Mouse (Mus musculus) T-helper 1 cell (primary cell): ENCODE measurements around the gene Cpne4.

ENCODE experiments used
- in situ Hi-C: fragments of 300-600 bp; cut with MboI, MseI; formaldehyde crosslinking; loops from one replicate; pipeline ENCODE4 v1.15.1; 2025; ENCODE audit warnings: high pct_unique_total_duplicates

Cpne4 gene

DNA sequence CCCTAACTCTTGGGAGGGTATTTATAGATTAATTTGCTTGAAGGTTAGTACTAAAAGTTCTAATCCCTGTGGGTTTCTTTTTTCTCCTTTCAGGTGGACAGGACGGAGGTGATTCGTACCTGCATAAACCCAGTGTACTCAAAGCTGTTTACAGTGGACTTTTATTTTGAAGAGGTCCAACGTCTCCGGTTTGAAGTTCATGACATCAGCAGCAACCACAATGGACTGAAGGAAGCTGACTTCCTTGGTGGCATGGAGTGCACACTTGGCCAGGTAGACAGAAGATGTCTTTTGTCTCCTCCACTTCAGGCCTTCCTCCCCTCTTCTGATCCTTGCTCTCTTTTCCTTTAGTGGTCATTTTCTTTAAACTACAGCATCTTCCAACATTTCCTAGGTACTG, 325.5 kb downstream of the Cpne4 start:
- in situ Hi-C loops: no loop called here

DNA sequence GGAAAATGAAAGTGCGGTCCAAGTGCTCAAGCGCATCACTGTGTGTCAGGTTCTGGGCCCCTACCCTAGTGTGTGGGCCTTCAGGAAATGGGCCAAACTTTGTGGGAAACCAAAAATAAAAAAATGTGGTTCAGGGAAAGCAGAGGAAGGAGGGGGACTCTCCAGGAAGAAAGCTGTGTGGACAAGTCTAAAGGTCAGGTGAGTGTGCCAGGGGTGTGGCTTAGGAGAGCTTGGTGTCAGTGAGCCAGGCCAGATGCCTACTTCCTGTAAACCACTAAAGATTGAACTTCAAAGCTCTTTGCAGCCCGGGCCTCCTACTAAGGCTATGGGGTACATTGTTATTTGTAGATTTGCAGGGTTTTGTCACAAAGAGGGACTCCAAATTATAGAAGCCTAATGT, 327.1 kb downstream of the Cpne4 start:
- in situ Hi-C loops: no loop called here

DNA sequence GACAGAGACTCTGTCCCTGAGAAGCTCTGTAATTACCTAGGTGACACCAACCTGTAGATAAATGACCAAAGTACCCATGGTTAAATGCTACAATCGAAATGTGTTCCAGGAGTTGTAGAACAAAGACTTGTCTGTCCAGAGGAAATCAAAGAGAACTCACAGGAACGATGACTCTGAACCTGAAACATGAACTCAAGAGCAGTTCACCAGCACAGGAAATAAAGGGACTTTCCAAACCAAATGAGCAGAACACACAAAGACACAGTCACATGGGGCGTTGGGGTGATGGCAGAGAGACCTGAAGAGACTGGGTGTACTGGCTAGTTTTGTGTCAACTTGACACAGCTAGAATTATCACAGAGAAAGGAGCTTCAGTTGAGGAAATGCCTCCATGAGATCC, 329.9 kb downstream of the Cpne4 start:
- in situ Hi-C loops: no loop called here

DNA sequence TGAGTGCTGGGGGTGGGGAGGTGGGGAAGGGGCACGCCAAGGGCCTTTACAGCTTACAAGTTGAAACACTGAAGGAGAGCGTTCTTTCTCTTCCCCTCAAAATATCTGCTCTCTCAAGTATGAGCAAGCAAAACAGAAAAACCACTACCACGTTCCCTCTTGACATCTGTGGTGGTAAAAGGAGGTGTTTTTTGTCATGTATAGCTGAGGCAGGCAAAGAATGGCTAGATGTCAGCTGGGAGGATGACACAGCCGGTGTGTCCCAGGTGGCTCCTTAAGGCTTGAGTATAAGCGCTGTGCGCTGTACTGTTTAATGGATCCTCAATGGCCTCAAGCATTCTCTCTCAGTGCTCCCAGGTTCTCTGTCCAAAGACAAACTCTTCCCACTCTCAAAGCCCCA, 331.5 kb downstream of the Cpne4 start:
- in situ Hi-C loops: no loop called here

DNA sequence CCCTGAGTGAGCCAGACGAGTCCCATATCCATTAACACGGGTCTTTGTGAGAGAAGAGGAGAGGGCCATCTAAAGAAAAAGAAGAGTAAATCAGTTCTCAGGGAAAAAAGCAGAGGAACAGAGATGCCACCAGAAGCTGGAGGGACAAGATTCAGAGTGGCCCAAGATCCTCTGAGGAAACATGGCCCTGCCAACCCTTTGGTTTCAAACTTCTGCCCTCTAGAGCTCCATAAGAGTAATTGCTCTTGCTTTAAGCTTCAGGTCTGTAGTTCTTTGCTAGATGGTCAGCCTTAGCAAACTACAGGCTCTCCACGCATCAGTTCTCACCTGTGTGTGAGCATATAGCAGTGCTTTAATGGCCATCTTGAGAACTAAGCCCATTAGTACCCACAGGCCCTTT, 343.4 kb downstream of the Cpne4 start:
- in situ Hi-C loops: no loop called here

DNA sequence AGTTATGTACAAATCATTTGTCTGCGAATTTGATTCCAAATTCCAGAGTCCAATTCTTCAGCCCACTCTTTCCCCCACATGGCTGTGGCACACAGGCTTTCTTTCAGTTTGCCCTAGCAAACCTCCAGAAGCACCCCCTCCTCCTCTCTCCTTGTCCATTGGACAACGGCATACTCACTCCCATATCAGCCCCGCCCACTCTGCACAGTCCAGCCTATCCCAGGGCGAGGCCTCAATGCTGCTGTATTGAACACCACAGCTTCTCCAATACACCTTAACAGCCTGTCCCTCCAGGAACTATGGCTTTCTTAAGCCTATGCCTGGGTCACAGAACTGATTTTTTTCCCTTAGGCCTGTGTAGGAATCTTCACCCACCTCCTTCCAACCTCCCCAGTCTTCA, 348.3 kb downstream of the Cpne4 start:
- in situ Hi-C loops: no loop called here

DNA sequence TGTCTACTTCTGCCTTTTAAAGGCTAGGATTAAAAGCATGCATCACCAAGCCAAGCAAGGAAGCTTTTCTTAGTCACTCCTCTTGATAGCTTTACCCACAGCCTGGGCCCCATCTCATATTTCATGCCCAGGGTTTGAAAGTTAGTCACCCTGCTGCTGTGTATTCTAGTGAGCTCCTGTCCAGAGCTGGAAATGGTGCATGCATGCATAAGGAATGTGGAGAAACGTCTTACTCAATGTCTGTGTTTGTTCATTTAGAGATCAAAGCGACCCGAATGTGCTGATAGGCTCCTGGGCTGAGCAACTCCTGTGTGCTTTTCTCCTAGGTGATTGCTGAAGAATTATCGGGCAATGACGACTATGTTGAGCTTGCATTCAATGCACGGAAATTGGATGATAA, 354.0 kb downstream of the Cpne4 start:
- in situ Hi-C loops: no loop called here

DNA sequence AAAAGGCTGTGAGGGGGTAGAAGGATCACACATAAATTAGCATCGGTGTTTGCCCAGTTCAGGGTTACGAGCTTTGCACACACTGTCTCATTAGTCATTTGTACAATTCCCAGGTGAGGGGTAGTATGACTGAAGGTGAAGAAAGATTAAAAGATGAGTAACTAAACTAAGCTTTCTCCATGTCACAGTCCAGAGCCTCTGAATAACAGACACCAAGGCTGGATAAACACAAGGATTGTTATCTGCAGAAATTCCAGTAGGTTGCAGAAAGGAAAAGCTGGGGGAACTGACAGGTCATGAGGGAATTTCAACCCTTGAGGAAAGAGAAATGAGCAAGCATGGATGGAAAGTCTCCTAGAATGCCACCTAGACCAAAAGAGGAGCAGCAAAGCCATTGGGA, 354.7 kb downstream of the Cpne4 start:
- in situ Hi-C loops: no loop called here

DNA sequence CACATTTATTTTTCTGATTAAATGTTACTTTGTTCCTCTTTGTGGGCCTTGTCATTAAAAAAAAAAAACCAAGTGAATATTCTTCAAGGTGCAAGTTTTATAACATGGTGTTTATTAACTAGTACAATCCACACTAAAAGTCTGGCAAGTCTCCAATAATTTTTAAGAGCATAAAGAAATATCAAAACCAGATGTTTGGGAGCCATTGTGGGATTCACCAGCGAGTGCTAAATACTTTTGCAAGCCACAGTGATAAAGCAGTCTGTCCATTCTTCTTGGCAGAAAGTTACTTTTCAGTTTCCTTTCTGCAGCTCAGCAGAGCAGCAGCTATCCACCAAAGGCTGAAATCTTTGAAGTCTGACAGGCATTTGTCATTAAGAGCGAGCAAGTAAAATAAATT, 365.6 kb downstream of the Cpne4 start:
- in situ Hi-C loops: no loop called here

DNA sequence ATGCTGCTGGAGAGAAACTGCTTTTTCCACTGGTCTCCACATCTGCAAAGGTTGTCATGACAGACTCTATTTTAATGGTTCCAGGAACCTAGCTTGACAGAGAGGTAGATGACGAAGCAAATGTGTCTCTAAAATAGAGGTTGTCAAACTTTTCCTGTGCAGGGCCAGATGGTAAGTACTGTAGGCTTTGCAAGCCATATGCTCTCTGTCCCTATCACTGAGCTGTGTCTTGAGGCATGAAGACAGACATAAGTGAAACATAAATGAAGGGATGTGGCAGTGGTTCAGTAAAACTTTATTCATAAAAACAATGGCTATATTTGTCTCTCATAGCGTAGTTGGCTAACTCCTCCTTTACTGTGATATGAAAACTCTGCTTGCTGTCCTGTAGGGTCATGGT, 366.2 kb downstream of the Cpne4 start:
- in situ Hi-C loops: no loop called here

DNA sequence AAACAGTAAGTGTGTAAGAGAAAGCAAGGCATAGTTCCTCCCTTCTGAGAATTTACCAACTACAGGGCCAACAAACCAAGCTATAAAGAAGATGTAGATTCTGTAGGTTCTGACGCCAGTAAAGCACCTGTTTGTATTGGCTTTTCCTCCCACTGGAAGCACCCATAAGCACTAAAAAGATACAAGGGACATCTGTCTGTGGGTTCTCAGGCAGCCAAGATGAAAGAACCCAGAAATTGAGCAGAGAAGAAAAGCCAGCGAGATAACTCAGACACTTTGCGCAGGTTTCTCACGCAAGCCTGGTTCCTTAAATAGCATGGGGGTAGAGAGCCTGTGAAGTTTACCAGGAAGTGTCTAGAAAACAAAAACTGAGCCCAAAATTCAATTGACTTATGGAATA, 374.1 kb downstream of the Cpne4 start:
- in situ Hi-C loops: no loop called here

DNA sequence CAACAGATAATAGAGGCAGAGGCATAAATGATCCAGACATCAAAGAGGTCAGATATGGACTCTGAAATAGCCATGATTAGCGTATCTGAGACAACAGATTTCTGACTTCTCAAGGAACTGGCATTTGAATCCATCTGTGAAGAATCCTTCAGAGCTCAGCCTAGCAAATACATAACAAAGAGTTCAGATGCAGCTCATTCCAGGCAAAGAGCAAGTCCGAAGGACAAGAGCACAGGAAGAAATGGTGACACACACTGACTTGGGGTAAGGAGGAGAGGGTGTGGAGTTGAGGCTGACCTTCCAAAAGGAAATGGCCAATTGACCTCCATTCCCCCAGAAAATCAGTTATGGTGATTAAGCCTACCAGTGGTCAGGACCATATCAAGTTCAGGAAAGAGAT, 375.0 kb downstream of the Cpne4 start:
- in situ Hi-C loops: no loop called here

DNA sequence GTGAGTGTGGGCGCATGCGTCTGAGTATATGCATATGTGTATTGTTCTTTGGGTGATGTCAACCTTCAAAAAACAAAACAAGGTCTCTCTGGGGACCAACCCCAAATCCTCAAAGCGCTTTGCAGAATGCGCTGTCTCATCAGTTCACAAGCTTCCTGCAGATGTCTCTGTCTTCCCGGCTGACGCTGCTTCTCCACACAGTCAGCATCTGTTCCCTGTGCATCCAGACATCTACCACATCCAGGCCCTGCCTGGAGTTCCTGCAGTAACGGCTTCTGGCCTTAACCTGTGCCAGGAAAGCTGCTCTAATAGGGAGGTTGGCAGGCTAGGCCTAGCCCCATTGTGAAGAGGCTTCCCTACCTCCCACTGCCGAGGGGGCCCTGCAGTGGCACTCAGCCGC, 381.7 kb downstream of the Cpne4 start:
- in situ Hi-C loops: no loop called here

DNA sequence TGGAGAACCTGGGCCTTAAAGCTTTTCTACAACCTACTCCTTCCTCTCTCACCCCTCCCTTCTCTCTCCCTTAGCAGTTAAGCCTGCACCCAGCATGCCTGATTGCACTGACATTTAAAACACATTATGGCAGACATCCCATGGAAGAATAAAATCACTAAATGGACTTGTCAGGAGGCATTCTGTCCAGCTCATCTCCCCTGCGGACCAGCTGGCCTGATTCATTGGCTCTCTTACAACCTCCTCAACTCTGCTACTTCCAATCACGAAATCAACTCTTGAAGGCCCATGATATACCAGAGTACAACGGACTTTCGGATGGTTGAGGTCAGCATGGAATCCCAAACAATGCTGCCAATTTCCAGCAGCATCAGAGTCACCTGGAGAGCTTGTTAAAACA, 393.3 kb downstream of the Cpne4 start:
- in situ Hi-C loops: no loop called here

DNA sequence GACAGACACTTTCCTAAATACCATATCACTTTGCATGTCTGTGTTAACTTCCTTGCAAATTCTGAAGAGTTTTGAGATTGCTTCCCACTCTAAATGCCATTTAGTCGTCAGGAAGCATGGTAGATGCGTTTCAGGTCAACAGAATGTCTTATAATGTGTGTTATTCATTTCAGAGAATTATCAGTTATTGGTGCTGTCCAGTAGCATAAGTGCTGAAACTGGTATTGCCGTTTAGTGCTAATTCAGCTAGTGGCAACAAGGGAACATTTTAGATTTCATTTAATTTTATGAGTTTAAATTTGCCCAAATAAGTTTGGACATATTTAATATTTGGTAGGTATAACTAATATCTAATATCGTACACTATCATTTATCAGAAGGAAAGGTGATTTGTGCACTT, 403.5 kb downstream of the Cpne4 start:
- in situ Hi-C loops: no loop called here

DNA sequence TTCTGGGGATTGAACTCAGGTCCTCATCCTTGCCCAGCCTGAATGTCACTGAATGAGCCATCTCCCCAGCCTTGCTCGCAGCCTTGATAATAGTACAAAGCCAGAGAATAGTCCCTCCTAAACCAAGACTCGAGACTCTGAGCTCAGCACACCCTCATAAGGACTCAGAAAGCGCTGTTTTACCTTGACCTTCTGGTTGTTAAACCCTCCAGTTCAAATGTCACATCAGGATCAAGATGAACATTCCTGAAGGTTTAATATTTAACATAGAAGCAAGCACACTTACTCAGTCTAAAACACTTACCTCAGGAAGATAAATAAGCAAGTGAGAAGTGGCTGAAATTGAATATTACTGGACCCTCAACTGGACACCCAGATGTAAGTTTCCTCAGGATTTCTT, 405.1 kb downstream of the Cpne4 start:
- in situ Hi-C loops: no loop called here

DNA sequence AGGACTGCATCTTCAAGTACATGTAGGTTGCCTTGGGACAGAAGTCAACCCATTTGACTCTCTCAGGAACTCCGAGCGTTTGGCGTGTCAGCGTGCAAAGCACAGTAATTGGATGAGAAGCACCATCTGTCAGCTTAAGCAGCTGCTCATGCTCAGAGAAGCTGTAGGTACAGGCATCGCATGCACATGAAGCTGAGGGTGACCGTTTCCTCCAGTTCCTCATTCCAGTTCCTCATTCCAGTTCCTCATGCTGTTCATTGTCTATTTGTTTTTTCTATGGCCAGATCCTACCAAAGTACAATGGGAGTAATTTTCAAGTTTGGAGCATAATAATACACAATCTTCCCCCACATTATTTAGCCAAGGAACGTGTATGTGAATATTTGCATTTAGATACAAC, 425.7 kb downstream of the Cpne4 start:
- in situ Hi-C loops: no loop called here

DNA sequence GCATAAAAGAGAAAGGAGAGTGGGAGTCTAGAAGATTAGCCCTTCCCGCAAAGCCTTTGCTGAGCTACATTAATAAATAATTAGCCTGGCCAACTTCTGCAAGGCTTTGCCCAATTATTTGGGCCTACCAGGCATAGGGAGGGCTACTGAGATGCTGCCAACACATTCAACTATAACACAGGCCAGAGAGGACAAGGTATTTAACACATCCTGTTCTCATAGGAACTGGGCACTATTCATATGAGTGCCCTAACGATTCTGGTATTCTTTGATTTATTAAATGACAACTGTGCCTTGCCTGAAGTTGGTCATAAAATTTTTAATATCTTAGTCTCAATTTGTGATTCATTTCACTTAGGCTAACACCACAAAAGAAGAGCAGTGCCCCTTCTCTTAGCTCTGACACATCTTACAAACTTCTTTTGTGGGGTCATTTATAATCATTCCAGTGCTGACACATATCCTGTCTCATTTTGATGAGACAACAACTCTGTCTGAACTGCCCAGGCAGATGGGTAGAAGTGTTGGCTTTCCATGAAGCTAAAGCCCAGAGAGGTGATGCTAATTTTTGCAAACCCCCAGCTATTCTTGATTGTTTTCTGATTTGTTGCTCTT, 435.0 kb downstream of the Cpne4 start:
- in situ Hi-C loops: no loop called here

DNA sequence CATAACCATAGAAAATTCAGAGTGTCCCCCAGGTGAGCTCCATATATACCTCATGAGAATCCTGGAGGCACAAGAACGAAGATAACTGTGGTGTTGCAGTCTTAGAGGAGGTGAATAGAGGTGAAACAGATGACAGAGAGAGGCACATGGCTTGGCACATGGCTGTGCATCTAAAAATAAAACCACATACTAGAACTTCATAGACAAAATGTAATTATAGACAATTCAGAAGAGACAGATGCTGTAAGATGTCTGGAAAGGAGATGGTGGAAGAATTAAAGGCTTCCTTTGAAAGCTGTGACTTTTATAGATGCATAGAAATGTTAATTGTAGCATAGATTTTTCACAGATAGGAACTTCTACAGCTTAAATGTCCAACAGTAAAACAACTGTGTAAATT, 451.1 kb downstream of the Cpne4 start:
- in situ Hi-C loops: no loop called here

DNA sequence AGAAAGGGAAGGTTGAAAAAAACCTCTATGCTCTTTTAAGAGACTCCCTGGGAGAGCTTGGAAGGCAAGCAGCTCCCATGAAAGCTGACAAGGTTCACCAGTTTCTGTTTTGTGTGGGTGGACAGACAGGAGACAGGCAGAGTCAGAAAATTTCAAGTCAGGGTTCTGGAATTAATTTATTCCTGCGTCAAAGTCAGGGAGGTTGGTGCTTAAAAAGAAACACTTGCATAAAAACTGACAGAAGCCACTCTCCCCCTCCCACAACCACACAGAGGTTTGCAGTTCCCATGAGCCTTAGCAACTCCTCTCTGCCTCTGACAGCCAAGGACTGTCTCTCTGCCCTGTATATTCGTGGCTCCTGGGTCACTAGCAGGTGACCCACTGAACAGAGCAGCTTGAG, 463.6 kb downstream of the Cpne4 start:
- in situ Hi-C loops: no loop called here

DNA sequence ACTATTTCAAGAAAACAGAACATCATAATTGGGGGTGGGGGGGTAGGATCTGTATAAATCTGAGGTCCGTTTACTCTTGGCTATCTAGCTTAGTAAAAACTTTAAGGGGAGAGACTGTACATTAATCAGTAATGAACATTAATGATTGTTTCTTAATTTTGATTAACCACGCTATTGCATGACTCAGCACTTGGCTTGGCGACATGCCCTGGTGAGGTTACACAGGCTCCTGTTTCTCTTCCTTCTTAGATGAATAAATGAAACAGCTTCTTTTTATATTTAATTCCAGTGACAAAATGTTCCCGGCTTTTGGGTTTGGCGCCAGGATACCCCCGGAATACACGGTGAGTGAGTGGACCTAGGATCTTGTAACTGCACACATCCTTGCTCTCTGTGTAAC, 471.1 kb downstream of the Cpne4 start:
- in situ Hi-C loops: no loop called here

DNA sequence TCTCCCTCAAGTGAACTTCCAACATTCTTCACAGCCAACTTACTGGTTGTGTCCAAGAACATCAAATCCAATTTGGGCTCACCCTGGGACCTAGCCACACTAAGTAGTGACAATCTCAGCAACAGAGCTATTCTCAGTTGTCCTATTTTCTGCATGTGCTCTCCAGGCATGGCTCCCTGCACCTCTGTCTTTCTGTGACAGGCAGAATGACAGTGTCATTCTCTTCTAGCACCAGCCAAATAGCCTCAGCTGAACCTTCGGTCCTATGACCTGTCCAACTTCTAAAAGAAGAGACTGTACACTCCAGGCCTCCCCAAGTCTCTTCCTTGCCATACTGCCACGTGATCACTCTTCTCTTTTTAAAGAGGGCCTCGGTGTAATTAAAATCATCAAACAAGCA, 481.2 kb downstream of the Cpne4 start:
- in situ Hi-C loops: no loop called here

DNA sequence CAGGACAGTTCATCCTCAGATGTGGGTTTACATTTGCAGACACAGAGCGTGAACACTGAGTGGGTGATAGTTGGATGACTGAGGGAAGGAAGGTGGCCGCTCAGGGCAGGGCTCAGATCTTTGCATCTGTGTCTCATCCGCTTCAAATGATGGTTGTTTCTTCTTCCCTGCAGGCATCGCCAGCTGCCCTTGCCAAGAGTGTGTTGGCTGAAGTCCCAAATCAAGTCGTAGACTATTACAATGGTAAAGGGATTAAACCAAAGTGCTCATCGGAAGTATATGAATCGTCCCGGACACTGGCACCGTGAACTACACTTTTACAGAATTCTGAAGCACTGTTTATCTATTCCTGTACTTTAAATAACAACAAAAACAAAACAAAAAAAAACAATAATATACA, 485.5 kb downstream of the Cpne4 start:
- in situ Hi-C loops: no loop called here

DNA sequence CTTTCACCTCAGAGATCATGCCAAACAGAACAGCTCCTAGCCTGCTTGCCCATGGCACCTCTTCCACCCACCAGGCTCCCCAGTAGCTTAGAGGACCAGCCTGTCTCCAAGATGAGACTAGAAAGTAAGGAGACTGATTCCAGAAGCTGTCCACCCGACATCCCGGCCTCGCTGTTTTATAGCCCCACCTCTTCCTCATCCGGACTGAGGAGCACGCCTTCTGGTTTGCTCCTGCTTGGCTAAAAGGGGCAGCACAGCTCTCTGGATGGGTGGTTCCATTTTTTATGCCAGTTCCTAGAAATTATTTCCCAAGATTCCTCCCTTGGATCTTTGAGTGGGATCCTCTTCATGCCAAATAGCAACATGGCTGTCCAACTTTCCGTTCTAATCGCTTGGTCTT, 486.6 kb downstream of the Cpne4 start:
- in situ Hi-C loops: no loop called here

DNA sequence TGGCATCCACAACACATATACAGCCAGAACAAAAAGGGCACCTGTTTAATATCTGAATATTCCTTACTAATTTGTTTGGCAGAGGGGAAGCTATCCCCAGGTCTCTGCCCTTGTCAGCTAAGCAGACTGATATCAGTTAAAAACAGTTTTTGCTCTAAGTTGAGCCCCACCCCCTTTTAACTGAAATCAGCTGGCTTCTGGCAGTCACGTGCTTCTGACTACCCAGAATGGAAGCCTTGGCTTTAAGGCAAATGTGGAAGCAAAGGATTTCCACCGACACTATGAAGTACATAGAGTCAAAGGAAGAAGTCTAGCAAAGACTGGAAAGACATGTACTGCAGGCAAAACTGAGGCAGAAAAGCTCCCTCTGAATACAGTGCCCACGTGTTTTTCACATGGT, 490.8 kb downstream of the Cpne4 start:
- in situ Hi-C loops: no loop called here
